Mouse (Mus musculus) G1E (cell line): Measurements from ENCODE around the gene Hoxa13.

Experiments
- CTCF ChIP-seq: IDR thresholded peaks from 2 replicates; pipeline ENCODE4 v1.5.1; 2012; ENCODE audit warnings: low read depth, low read length, inconsistent platforms, mixed read lengths
- GATA1 ChIP-seq: IDR thresholded peaks from 2 replicates; pipeline ENCODE4 v1.6.1; 2012; ENCODE audit warnings: borderline replicate concordance, low read length, inconsistent platforms, mixed read lengths
- POLR2AphosphoS5 ChIP-seq: IDR thresholded peaks from 2 replicates; pipeline ENCODE4 v1.6.1; 2012; ENCODE audit warnings: low read depth, low read length, inconsistent platforms; ENCODE audit not compliant: insufficient replicate concordance
- TAL1 ChIP-seq: conservative IDR thresholded peaks from 2 replicates; pipeline ENCODE4 v1.6.1; 2012; ENCODE audit warnings: low read depth, low read length, inconsistent platforms, mixed read lengths

GRCm38 (mm10) chr6:52272766-52273655 is 12.3 kb upstream of the Hoxa13 start:
- TF ChIP-seq CTCF = no peak
- no peak for TF ChIP-seq POLR2AphosphoS5
- TF ChIP-seq TAL1 = no peak
- no peak for TF ChIP-seq GATA1
